Mouse (Mus musculus) ES-Bruce4 (cell line): ENCODE results near the gene Med4.

Source experiments
- CTCF ChIP-seq: IDR thresholded peaks from one replicate; pipeline ENCODE4 v1.8.1; 2011; ENCODE audit warnings: low read depth, low read length
- EP300 ChIP-seq: IDR thresholded peaks from 2 replicates; pipeline ENCODE4 v1.6.1; 2011; ENCODE audit warnings: low read depth, low read length; ENCODE audit not compliant: insufficient read depth
- POLR2A ChIP-seq: IDR thresholded peaks from one replicate; pipeline ENCODE4 v1.8.1; 2011; ENCODE audit warnings: low read length; ENCODE audit not compliant: insufficient read depth

DNA sequence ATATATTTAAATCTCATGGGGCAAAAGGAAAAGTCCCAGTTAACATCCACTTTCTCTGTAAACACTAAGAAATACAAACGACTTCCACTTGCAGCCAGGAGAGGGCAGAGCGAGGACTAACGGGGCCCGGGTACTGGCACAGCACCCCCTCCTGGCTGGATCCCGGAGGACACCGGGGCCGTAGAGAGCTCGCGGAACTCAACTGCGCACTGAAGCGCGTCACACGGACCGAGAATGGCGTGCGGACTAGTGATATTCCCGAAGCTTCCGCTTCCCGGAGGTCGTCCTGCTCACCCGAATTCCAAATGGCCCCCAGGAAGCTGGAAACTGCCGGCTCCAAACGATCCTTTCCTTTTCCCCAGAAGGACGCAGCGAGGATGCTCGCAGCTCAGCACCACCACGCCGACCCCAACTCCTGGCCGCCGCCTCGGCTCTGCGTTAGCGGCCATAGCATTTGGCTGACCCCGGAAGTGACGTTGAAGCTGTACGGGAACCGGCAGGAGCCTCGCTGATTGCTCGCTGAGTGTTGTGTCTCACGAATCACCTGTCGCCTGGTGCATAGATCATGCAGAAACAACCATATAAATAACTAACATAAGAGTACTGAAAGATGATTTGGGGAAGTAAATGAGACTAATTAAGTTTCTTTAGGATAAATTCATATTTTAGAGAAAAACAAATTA lies 15.1 kb downstream of the Med4 start, which contains the start of gene Sucla2:
- TF ChIP-seq CTCF = peak; percentile 99
- TF ChIP-seq POLR2A = no peak
- TF ChIP-seq EP300 = peak; percentile 57; the same call in 1 of the 2 replicates
